Mouse (Mus musculus) left cerebral cortex, adult 9 months (tissue): ENCODE measurements around the gene Bysl.
"Not testable (repeated sequence)": the region's sequence is repeated elsewhere in the genome, so short reads cannot be mapped to it uniquely, and the experiment has no call there.

ENCODE experiments used
- DNase-seq, 2 experiments: peaks; one replicate each; pipeline ENCODE4 v3.0.0; 2022; ENCODE audit warnings: low spot score in 2 of 2

Gene Bysl

DNA sequence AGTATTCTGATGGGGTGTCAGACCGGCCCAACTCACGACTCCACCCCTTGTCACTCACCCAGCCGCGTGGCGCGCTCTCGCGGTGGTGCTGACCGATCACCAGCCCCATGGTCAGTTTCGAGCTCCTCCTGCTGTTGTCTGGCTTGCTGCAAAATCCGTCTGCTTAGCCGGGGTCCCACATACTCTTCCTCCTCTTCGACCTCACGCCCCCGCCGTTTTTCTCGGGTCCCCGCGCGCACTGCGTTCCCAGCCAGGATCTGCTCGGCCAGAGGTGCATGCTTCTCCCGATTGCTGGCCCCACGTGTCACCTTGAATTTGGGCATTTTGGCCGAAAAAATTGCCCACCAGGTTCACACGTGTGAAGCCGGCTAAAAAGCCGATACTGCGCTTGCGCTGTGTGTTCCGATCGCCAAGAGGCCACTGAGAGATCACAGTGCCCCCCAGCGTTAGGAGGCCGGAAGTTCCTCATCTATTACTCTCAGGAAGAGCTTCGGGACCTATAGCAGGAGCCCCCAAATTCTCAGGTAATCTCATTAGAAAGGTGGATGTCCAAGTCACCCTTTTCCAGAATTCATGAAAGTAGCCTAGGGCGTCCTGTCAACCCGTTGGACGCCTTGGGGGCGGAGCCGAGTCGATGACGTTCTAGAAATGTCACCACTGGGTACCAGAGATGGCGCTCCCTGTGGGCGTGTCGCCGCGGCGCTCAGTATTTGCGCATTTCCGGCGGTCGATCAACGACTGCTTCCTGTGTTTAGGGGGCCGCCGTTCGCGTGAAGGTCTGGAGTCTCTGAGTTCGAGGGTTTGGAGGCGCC, at the start of gene Bysl, which contains the start of the genes Med20 and Gm20517:
Gene Bysl (minus strand): TSS at position 644 of the 812 bp plus-strand sequence.
Gene Med20 (plus strand): TSS at position 734 of the 812 bp plus-strand sequence.
Gene Gm20517 (plus strand): TSS at position 741 of the 812 bp plus-strand sequence.
- DNase-seq: peak; percentile 78 to 96

DNA sequence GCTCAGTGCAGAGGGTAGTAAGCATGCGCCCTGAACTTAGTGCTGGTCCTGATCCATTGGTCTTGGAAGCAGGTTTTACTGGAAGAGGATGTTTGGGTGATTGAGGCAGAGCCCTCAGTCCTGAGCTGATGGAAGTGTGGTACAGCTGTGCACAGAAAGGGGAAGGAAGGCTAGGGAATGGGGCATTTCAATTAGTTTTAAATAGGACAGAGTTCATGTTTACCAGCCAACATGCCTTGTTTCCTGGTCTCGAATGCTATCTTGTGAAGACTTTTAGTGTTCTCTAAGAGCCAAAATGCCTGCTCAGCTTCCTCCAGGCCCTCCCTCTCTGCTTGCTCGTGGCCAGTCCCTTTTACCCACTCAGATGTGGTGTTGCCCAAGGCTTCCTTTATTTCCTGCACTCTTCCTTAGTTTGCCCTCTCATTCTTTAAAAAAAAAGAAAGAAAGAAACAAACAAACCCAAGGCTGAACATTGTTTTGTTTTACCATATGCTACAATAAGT, 47.5 kb upstream of the Bysl start:
- no peak for DNase-seq

- DNase-seq: no peak
Observed at GRCm38 (mm10) chr17:47657901-47658300, 46.6 kb upstream of the Bysl start.

GRCm38 (mm10) chr17:47655697-47656096, 44.4 kb upstream of the Bysl start:
- no peak for DNase-seq

DNA sequence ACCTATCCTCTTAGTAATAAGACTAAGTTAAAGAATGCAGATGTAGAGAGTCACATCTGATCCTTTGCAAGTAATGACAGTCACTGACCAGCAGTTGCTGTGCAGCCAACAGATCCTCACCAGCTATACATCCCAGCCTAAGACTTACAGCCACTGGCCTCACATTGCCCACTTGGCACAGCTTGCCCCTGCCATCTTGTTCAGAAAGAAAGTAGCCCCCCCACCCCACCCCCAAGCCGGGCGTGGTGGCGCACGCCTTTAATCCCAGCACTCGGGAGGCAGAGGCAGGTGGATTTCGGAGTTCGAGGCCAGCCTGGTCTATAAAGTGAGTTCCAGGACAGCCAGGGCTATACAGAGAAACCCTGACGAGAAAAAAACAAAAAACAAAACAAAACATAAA, 43.1 kb upstream of the Bysl start:
- not testable (repeated sequence) for DNase-seq

- DNase-seq: no peak
Observed at GRCm38 (mm10) chr17:47651953-47652352, 40.7 kb upstream of the Bysl start.

DNA sequence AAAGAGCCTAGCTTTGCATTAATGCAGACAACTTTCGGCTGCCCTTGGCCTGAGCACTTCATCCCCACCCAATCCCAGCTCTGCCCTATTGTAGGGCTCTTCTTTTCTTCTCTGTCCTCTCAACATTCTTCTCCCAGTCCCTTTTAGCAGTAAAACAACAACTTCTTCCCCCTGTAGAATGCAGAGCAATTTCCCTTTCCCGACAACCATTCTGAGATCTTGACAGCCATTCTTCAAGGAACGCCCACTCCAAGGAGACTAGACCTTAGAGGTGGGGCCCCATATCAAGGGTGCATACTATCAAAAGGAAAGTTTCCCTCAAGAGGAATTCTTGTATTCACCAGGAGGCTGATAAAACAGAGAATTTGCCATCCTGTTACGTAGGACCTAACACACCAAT, 37.7 kb upstream of the Bysl start:
- DNase-seq: no peak

DNA sequence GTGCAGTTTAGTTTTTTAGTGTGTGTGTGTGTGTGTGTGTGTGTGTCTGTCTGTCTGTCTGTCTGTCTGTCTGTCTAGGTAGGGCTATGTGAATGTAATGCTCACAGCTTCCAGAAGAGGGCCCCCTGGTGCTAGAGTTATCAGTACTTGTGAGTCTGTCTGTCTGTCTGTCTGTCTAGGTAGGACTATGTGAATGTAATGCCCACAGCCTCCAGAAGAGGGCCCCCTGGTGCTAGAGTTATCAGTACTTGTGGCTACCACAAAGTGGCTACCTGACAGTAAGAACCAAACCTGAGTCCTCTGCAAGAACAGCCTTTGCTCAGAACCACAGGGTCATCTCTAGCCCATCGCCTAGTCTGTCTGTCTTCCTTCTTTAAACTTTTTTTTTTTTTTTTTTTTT, 35.4 kb upstream of the Bysl start:
- DNase-seq: peak in 1 of 2 experiments; percentile 59

- DNase-seq: no peak
Observed at GRCm38 (mm10) chr17:47642992-47643391, 31.7 kb upstream of the Bysl start.

DNA sequence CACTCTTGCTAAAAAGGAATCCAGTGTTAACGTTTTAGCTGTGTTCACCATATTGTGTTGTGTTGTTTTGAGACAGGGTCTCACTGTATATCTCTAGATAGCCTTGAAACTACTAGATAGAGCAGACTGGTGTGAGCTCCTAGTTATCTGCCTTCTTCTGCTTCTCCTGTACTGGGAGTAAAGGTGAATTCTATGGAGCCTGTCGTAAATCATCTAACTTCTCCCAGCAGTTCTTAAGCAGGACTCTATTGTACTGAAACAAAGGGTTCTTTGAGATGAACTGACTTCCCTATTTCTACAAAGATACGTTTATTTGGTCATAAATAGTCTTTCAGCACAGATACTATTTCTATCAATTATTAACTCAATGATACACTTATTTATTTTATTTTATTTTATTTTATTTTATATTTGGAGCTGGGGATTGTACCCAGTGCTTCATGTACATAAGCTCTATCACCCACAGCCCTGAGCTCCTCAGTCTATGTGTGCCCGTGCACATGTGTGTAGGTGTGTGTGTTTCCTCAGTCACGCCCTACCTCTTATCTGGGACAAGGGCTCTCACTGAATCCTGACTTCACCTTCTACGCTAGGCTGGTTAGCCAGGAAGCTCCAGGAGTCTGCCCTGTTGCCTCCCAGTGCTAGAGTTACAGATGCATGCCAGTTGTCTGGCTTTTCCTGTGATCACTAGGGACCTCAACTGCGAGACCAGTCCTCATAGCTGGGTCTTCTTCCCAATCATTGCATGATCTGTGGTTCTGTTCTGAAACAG, 22.9 kb upstream of the Bysl start:
- no peak for DNase-seq

GRCm38 (mm10) chr17:47632181-47632840, 21.0 kb upstream of the Bysl start:
- no peak for DNase-seq

DNA sequence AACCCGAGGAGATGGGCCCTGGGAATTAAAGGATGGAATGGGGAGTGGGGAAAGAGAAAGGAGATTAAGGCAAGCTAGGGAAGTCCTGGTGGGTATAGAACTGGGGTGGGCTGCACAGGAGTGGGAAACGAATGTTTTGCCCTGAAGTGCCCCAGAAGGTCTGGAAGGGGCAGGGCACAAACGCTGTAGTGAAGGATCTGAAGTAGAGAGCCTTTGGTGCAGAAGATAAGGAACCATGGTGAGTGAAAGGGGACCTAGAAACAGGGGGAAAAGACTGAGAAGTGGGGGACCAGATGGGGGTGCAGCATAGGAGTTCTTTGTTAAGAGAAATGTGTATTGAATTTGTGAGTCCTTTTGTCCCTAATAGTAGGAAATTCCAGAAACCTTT, 19.4 kb upstream of the Bysl start, which contains the start of gene Usp49:
Gene Usp49 (plus strand): TSS at position 13 of the 388 bp plus-strand sequence.
- no peak for DNase-seq

DNA sequence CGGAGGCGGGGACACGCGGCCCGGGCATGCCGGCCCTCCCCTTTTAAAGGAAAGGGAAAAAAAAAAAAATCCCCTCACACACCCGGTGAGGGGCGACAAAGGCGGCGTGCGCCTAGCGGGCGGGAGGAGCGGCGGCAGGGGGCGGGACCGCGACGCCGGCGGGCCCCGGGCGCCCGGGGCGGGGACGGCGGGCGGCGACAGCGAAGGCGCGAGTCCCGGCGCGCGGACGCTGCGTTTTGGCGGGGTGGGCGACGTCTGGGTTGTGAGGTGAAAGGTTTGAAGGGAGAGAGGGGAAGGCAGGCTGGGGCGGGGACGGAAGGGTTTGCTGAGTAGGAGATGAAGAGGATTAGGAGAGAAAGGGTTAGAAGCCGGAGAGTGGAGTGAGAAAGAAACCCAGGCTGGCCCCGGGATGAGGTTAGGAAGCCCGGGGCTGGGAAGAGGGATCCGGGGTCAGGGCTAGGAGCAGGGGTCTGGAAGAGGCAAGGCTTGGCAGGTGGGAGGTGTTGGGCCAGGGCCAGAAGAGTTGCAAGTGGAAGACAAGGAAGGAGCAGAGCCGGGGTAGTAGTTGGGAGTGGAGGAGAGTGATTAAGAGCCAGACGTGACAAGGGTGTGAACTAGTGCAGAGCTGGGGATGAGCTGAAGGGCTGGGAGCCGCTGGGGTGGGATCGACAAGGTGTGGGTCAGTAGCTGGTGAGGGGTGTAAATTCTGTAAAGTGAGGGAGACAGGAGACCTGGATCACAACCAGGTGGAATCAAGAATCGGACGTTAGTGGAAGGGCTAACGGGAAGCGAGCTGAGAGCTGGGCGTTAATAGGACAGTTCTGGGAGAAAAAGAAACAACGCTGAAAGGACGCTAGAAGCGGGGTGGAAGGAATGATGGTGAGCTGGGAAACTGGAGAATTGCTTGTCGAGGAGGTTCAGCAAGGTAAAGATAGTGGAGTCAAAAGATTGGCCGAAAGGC, 18.7 kb upstream of the Bysl start:
- peak in 1 of 2 experiments; percentile 30 for DNase-seq

DNA sequence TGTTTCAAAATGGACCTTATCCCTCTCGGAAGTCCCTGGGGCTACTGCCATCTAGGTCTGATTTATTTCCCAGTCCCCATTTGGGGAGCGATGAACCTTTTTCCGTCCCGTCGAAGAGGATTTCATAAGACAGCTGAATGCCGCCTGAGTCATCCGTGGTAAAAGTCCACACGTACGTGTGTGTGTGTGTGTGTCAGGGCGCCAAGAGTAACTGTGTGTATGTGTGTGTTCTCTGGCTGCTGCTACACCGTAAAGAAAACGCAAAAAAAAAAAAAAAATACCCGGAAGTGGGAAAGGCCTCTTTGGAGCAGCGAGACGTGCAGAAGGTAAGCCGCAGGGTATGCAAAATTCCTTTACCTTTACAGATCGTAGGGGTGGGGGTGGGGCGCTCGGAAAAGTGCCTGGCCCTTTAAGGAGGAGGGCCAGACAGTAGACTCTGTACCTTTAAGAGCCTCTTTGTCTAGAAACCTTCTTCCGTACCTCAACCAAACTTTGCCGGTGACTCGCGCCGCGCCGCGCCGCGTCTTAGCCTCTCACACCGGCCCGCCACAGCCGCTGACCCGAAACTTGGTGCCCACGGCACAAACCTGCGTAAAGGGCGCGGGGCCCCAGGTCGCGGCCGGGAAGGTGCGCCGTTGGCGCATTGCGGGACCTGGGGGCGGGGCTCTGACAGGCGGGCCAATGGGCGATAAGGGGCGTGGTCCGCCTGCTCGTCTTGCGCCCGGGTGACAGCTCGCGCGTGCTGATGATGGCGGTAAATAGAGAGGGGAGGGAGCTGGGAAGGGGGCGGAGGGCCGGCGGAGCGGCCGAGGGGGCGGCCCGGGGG, 17.8 kb upstream of the Bysl start:
- DNase-seq: peak; percentile 79 to 91

- no peak for DNase-seq
Observed at GRCm38 (mm10) chr17:47627791-47628190, 16.5 kb upstream of the Bysl start.

DNA sequence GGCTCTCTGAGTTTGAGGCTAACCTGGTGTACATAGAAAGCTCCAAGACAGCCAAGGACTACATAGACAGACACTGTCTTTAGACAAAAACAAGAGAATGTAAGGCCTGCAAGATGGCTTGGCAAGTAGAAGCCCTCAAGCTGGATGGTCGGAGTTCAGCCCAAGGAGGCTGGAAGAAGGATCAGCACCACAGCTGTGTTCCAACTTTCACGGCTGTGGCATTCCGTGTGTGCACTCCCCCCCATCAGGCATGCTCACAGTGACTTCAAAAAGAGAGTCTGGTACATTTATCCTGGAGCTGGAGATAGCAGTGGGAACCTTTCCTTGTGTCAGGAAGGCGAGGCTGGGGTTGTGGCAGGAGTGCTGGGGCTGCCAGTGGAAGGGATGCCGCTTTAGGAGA, 14.7 kb upstream of the Bysl start:
- DNase-seq: no peak

DNA sequence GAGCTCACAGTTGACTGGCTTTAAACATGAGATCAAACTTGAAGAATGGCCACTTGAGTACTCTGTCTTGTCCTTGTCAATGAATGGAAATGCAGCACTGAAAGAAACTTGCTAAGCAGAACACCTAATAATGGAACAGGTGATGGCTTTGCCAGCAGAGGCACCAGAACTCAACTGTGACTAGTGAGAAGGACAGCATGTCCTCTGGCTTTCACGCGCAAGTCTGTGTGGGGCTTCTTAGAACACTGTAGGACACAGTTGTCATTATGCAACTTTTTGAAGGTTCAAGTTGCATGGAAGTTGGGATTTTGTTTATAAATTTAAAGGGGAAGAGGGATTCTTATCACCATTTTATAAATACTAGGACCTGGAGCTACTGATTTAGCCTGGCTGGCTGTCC, 13.8 kb upstream of the Bysl start:
- no peak for DNase-seq

DNA sequence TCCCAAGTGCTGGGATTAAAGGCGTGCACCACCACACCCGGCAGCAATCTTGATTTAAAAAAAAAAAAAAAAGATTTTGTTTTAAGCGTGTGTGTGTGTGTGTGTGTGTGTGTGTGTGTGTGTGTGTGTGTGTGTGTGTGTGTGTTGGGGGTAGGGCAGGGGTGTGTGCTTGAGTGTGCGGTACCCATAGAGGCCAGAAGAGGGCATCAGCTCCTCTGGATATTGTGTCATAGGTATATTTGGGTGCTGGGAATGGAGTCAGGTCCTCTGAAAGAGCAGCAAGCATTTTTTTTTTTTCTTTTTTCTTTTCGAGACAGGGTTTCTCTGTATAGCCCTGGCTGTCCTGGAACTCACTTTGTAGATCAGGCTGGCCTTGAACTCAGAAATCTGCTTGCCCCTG, 13.3 kb upstream of the Bysl start:
- not testable (repeated sequence) for DNase-seq

- DNase-seq: no peak
Observed at GRCm38 (mm10) chr17:47622912-47623554, 11.7 kb upstream of the Bysl start.
